In genomic region chr9:37247429-37247828, GRCm38 (mm10) we compare ENCODE assay signal across 9 mouse cellular contexts. TPM values are rescaled to one million over a fixed set of nuclear protein-coding genes. Genes with fewer than 3 reads are reported as not detected.
A peak's percentile ranks its signal among the peaks of the same experiment; 100 is the strongest.
DNase-seq lines count a peak whose midpoint lies in the region; ATAC-seq lines count a peak whose summit lies in the region.
"Had no signal": no experiment of that assay in that cellular context is flagged by ENCODE, and none has a peak within 500 bp of the region (broad histone marks: within the 10 kb centered on the region; RNA-seq: fewer than 3 reads in every experiment).

No protein-coding gene starts in this region.

- H3K9ac ChIP-seq in hindbrain, embryonic 12.5 days: no peak overlapping the region

- DNase-seq in heart, adult 8-10 months (ENCODE audit: low spot score): peak; percentile 56
- DNase-seq in heart, embryonic 10.5 days (ENCODE audit: low spot score): no peak
- peak; percentile 39 to 50 for DNase-seq in spleen, postnatal 36 days (ENCODE audit: low spot score in 2 of 2)
- no peak for DNase-seq in spleen, postnatal 14 days (ENCODE audit: low spot score in 2 of 2)
- peak; percentile 22 for DNase-seq in heart, postnatal 4 days
- no peak for DNase-seq in ovary, postnatal 36 days (ENCODE audit: low spot score)

- H3K4me3 ChIP-seq in heart, embryonic 10.5 days: no peak overlapping the region
- no peak overlapping the region for H3K4me3 ChIP-seq in hindbrain, embryonic 12.5 days
- H3K4me3 ChIP-seq: heart, adult 2 months had no signal

- H3K27ac ChIP-seq in heart, embryonic 10.5 days: no peak overlapping the region
- no peak overlapping the region for H3K27ac ChIP-seq in hindbrain, embryonic 12.5 days
- H3K27ac ChIP-seq: heart, adult 2 months had no signal

- peak; percentile 36 for ATAC-seq in monocyte, adult 5-6 weeks (replicated peaks; ENCODE audit: insufficient number of reproducible peaks, low FRiP score, low TSS enrichment, poor library complexity, severe bottlenecking)
- ATAC-seq in hindbrain, embryonic 12.5 days (ENCODE audit: low FRiP score): no peak

- peaks cover 10% of the 10 kb centered on the region for H3K4me1 ChIP-seq in heart, embryonic 10.5 days
- no peaks in the 10 kb centered on the region for H3K4me1 ChIP-seq in hindbrain, embryonic 12.5 days

- H3K36me3 ChIP-seq in heart, embryonic 10.5 days: no peaks in the 10 kb centered on the region
- no peaks in the 10 kb centered on the region for H3K36me3 ChIP-seq in hindbrain, embryonic 12.5 days

- no peaks in the 10 kb centered on the region for H3K9me3 ChIP-seq in heart, embryonic 10.5 days
- H3K9me3 ChIP-seq in hindbrain, embryonic 12.5 days (replicated peaks): no peaks in the 10 kb centered on the region

- no peaks in the 10 kb centered on the region; the same call in 1 of the 2 replicates for H3K27me3 ChIP-seq in heart, embryonic 10.5 days (ENCODE audit: insufficient read depth, poor library complexity, severe bottlenecking)
- no peaks in the 10 kb centered on the region for H3K27me3 ChIP-seq in hindbrain, embryonic 12.5 days

- no peak overlapping the region for H3K4me2 ChIP-seq in hindbrain, embryonic 12.5 days (replicated peaks)

RNA-seq across cellular contexts. Expression of gene Slc37a2, which starts 8.1 kb away (rescaled TPM):
- 1 to 10 TPM; 2.5 to 3.7 (median 3.2) TPM for total RNA-seq in heart, adult 8-10 months (2022)
- 1.7 and 2.3 TPM in 2 replicates for polyA plus RNA-seq in heart, embryonic 10.5 days (2016; fragmentation: Nextera tagmentation; extraction: Ambion mirVana)
- total RNA-seq in heart, postnatal 4 days (2021): 1 to 10 TPM; 1.3 to 1.4 TPM
- total RNA-seq in monocyte, adult 5-6 weeks (2017): 2.0 to 10.9 TPM (median 3.3 TPM) in 3 replicates
- polyA plus RNA-seq in hindbrain, embryonic 12.5 days (2016; fragmentation: Nextera tagmentation; extraction: Ambion mirVana): 1.7 TPM in 2 replicates

RNA-seq across cellular contexts. Expression of gene Tmem218, which starts 39.4 kb away (rescaled TPM):
- 1 to 10 TPM; 7.5 to 8.7 (median 8.2) TPM for total RNA-seq in heart, adult 8-10 months (2022)
- polyA plus RNA-seq in heart, embryonic 10.5 days (2016; fragmentation: Nextera tagmentation; extraction: Ambion mirVana): 7.7 and 9.0 TPM in 2 replicates
- 1 to 10 TPM; 6.5 to 6.6 TPM for total RNA-seq in heart, postnatal 4 days (2021)
- 0.86 to 4.0 TPM (median 2.0 TPM) in 3 replicates for total RNA-seq in monocyte, adult 5-6 weeks (2017)
- polyA plus RNA-seq in hindbrain, embryonic 12.5 days (2016; fragmentation: Nextera tagmentation; extraction: Ambion mirVana): 12.7 and 14.1 TPM in 2 replicates

Comparison
In these comparisons a context has a peak if more than half of its experiments do, and no peak if none do; other contexts are left out.
1. DNase-seq: peak in heart, adult 8-10 months (single experiment), spleen, postnatal 36 days (2 of 2) and heart, postnatal 4 days (single experiment); none in heart, embryonic 10.5 days (single experiment), spleen, postnatal 14 days (0 of 2) and ovary, postnatal 36 days (single experiment).